Mouse (Mus musculus): ENCODE data around the gene Lrfn4.

GRCm38 (mm10) chr19:4607406-4607805, 8.1 kb downstream of the Lrfn4 start:
- TF ChIP-seq GATA1 (IDR thresholded peaks at IDR 0.05; ENCODE audit: borderline replicate concordance, low read length) (no peak), FLI1 (IDR thresholded peaks at IDR 0.05; ENCODE audit: low read length) (no peak)
